Mouse (Mus musculus) neural tube, embryonic 13.5 days (tissue): ENCODE measurements around the gene Adora3. TPM values are rescaled to one million over a fixed set of nuclear protein-coding genes. Genes with fewer than 3 reads are reported as not detected.

Experiments used
- ATAC-seq: fragments of 200-750 bp; cut with Nextera tagmentation; 2 replicates; pipeline ENCODE4 v1.8.0; 2017; ENCODE audit warnings: low read depth, mild to moderate bottlenecking, moderate TSS enrichment, moderate library complexity
- H3K27ac ChIP-seq: fragments of 300-500 bp; sonication (generic); replicated peaks from 2 replicates; pipeline ENCODE4 v1.5.1; 2015; ENCODE audit warnings: moderate library complexity, mild to moderate bottlenecking, inconsistent platforms
- H3K27me3 ChIP-seq: fragments of 300-500 bp; sonication (generic); 2 replicates; pipeline ENCODE4 v1.6.1; 2015; ENCODE audit warnings: mild to moderate bottlenecking, inconsistent platforms
- H3K36me3 ChIP-seq: fragments of 300-500 bp; sonication (generic); 2 replicates; pipeline ENCODE4 v1.6.1; 2015; ENCODE audit warnings: mild to moderate bottlenecking, inconsistent platforms
- H3K4me1 ChIP-seq: fragments of 300-500 bp; sonication (generic); replicated peaks from 2 replicates; pipeline ENCODE4 v1.6.1; 2015; ENCODE audit warnings: inconsistent platforms
- H3K4me2 ChIP-seq: fragments of 300-500 bp; sonication (generic); 2 replicates; pipeline ENCODE4 v1.6.1; 2015; ENCODE audit warnings: inconsistent platforms, mild to moderate bottlenecking, moderate library complexity
- H3K4me3 ChIP-seq: fragments of 300-500 bp; sonication (generic); 2 replicates; pipeline ENCODE4 v1.5.1; 2015; ENCODE audit warnings: mild to moderate bottlenecking, inconsistent platforms
- H3K9ac ChIP-seq: fragments of 300-500 bp; sonication (generic); 2 replicates; pipeline ENCODE4 v1.6.1; 2015; ENCODE audit warnings: moderate library complexity, mild to moderate bottlenecking, inconsistent platforms
- H3K9me3 ChIP-seq: fragments of 300-500 bp; sonication (generic); 2 replicates; pipeline ENCODE4 v1.6.1; 2016; ENCODE audit warnings: inconsistent platforms
- WGBS: fragments of 180-500 bp; shearing (Covaris S2); methylation state at CpG from one replicate; pipeline ENCODE4 v1.1.7; 2015; 5-methylcytosine and 5-hydroxymethylcytosine counted together
- polyA plus RNA-seq: library from polyadenylated mRNA; unstranded; fragments of >200 nt; fragmentation: Nextera tagmentation; extraction: Ambion mirVana; gene quantifications from 2 replicates; pipeline ENCODE4 v1.2.1, GENCODE M21; 2015

Gene Adora3
- polyA plus RNA-seq, 1 experiment from 2014 or later = not detected

DNA sequence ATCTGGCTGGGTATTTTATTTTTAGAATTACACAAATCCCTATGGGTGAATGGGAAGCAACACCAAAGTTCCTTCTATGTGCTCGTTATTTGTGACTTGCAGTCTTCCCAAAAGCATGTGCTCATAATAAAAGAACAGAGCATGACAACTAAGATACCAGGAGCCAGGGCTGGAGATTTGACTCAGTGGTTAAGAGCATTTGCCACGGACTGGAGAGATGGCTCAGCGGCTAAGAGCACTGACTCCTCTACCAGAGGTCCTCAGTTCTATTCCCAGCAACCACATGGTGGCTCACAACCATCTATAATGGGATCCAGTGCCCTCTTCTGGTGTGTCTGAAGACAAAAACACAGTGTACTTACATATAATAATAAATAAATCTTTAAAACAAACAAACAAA, 26.2 kb downstream of the Adora3 start:
- Histone ChIP-seq H3K27me3 (no peaks in the 10 kb centered on the region), H3K4me2 (no peak overlapping the region), H3K27ac (no peak overlapping the region), H3K9ac (no peak overlapping the region), H3K36me3 (no peaks in the 10 kb centered on the region), H3K9me3 (no peaks in the 10 kb centered on the region), H3K4me1 (0 out of 2 replicates have a peak, but pooled peaks cover 7% of the 10 kb centered on the region), H3K4me3 (no peak overlapping the region)
- no peak for ATAC-seq
- WGBS = 85% methylated on average over 3 of the region's 3 CpGs

DNA sequence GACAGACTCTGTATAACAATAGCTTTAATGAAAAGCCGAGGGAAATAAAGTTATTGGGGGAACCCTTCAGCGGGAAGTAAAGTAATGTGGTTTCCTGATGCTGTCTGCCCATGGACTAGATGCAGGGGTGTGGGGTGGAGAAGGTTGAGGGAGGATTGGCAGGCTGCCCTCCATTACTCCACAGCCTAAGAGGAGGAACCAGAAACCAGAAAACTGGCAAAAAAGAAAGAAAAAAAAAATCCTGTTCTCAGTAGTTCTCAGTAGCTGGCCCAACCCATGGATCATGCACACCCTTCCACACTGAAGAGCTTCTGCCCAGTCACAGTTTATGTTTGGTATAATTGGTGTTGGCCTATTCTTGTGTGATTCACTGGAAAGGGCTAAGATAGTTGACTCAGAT, 27.7 kb downstream of the Adora3 start:
- H3K27me3 ChIP-seq = no peaks in the 10 kb centered on the region
- H3K27ac ChIP-seq = no peak overlapping the region
- H3K4me2 ChIP-seq = no peak overlapping the region
- H3K9ac ChIP-seq = no peak overlapping the region
- H3K36me3 ChIP-seq = no peaks in the 10 kb centered on the region
- ATAC-seq = no peak
- no peak overlapping the region for H3K4me3 ChIP-seq
- 0 out of 2 replicates have a peak, but pooled peaks cover 7% of the 10 kb centered on the region for H3K4me1 ChIP-seq
- WGBS = 79% methylated on average over 2 of the region's 2 CpGs
- H3K9me3 ChIP-seq = no peaks in the 10 kb centered on the region

DNA sequence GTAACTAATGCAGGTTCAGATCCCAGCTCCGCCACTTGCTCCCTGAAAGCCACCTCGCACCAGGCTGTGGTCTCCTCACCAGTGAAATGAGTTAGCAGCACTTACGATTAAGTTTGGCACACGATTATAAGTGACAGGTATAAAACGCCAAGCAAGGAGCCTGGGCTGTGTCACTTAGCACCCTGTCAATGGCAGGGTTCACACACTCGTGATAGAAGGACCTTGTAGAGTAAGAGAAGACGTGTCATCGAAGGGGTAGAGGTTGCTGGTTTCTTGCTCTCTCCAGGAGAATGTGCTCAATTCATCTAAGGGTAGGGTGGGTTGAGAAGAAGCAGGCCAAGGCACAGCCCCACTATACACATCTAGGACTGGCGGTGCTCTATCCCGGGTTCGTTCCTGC, 28.2 kb downstream of the Adora3 start:
- Histone ChIP-seq H3K36me3 (no peaks in the 10 kb centered on the region), H3K27ac (no peak overlapping the region), H3K27me3 (no peaks in the 10 kb centered on the region), H3K9ac (no peak overlapping the region), H3K9me3 (no peaks in the 10 kb centered on the region), H3K4me1 (0 out of 2 replicates have a peak, but pooled peaks cover 7% of the 10 kb centered on the region), H3K4me2 (no peak overlapping the region), H3K4me3 (no peak overlapping the region)
- 90% methylated on average over 11 of the region's 11 CpGs for WGBS
- ATAC-seq = peak; percentile 23; the same call in 1 of the 2 replicates

DNA sequence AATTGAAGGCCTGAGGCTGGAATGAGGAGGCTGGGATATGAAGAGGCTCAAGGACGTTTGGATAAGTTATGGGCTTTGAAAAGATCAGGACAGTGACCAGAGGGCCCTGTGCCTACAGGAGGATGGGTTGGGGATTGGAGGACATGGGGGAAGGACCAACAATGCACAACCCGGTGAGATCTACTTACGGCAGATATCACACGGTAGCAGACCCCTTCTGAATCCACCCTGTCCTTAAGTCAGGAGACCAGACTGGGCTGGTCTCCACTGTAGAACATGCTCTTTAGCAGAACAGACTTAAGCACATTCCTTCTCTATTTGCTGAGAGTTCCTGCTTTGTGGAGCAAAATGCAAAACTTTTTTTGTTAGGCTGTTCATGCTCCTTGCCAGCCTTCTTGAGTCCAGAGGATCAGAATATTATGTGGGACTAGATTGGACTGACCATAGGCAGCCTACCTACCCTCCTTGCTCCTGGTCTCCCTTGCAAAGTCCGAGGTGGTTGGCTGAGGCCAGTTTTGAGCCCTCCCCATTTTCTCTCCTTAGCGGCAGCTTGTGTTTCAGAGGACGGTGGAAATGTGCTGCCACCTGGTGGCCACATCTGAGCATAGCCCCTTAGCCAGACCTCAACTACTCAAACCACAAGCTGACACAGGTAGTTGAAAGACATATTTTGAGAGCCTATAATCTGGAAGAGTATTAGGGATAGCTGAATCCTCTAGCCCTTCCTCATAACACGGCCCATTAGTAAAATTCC, 28.9 kb downstream of the Adora3 start:
- Histone ChIP-seq H3K9me3 (no peaks in the 10 kb centered on the region), H3K27ac (no peak overlapping the region), H3K27me3 (no peaks in the 10 kb centered on the region), H3K4me2 (no peak overlapping the region), H3K36me3 (no peaks in the 10 kb centered on the region), H3K9ac (no peak overlapping the region), H3K4me3 (no peak overlapping the region), H3K4me1 (0 out of 2 replicates have a peak, but pooled peaks cover 2% of the 10 kb centered on the region)
- WGBS = 39% methylated on average over 8 of the region's 8 CpGs
- peak; percentile 61; the same call in 1 of the 2 replicates for ATAC-seq

DNA sequence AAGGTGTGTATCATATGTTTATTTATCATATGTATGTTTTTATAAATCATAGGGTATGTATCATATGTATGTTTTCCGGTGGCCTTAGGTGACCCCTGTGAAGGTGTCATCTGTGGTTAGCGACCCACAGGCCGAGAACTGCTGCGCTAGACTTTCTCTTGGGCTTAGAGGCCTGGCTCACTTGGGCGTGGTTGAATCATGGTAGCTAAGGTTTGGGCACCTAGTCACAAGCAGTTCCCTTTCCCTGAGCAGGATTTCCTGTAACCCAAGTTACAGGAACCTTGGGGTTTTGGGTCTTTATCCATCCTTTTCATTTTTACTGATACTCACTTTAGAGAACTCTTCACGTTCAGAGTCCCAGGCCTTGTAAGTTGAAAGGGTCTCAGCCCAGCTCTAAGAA, 29.6 kb downstream of the Adora3 start:
- H3K27ac ChIP-seq = no peak overlapping the region
- WGBS = 78% methylated on average over 6 of the region's 6 CpGs
- no peak for ATAC-seq
- H3K9ac ChIP-seq = no peak overlapping the region
- H3K9me3 ChIP-seq = no peaks in the 10 kb centered on the region
- no peak overlapping the region for H3K4me2 ChIP-seq
- no peaks in the 10 kb centered on the region for H3K4me1 ChIP-seq
- H3K4me3 ChIP-seq = no peak overlapping the region
- no peaks in the 10 kb centered on the region for H3K36me3 ChIP-seq
- H3K27me3 ChIP-seq = no peaks in the 10 kb centered on the region

DNA sequence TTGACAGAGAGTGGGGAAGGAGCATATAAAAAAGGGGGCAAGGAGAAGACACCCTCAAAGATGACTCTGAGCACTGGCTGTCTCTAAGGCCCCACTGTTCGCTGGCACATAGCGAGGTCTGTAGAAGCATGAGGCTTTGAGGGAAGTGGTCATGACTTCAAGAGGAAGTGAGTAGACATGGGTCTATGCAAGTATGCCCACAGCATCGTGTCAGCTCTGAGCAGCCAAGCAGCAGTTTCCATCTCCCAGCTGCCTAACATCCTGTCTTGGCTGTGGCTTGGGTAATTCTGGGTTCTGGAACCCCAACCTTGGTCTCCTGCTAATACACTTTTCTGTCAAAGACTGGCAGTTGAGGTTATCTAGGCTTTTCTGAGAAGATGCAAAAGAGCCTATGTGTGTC, 30.1 kb downstream of the Adora3 start:
- 84% methylated on average over 3 of the region's 3 CpGs for WGBS
- H3K27ac ChIP-seq = no peak overlapping the region
- H3K4me3 ChIP-seq = no peak overlapping the region
- no peaks in the 10 kb centered on the region for H3K27me3 ChIP-seq
- H3K36me3 ChIP-seq = no peaks in the 10 kb centered on the region
- no peak overlapping the region for H3K4me2 ChIP-seq
- H3K9ac ChIP-seq = no peak overlapping the region
- no peak for ATAC-seq
- H3K9me3 ChIP-seq = no peaks in the 10 kb centered on the region
- no peaks in the 10 kb centered on the region for H3K4me1 ChIP-seq

DNA sequence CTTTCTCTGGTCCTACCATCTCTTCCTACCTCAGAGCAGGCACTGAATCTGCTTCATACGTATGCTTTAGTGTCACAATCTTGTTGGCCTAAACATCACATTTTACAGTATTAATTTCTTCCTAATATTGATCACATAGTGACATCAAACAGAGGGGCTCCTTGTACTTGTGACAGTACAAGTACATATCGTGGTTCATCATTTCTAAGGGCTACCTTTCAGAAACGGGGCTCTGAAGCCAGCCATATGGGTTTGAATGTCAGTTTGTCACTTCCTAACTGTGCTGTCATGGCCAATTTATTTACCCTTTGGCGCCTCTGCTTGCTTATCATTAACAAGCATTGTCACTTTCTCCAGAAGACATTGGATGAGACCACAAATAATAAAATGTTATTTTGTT, 30.8 kb downstream of the Adora3 start:
- ATAC-seq = no peak
- H3K4me1 ChIP-seq = no peaks in the 10 kb centered on the region
- H3K27ac ChIP-seq = no peak overlapping the region
- H3K36me3 ChIP-seq = no peaks in the 10 kb centered on the region
- no peak overlapping the region for H3K4me2 ChIP-seq
- H3K9ac ChIP-seq = no peak overlapping the region
- no peaks in the 10 kb centered on the region for H3K27me3 ChIP-seq
- H3K9me3 ChIP-seq = no peaks in the 10 kb centered on the region
- 76% methylated on average over 4 of the region's 4 CpGs for WGBS
- no peak overlapping the region for H3K4me3 ChIP-seq

DNA sequence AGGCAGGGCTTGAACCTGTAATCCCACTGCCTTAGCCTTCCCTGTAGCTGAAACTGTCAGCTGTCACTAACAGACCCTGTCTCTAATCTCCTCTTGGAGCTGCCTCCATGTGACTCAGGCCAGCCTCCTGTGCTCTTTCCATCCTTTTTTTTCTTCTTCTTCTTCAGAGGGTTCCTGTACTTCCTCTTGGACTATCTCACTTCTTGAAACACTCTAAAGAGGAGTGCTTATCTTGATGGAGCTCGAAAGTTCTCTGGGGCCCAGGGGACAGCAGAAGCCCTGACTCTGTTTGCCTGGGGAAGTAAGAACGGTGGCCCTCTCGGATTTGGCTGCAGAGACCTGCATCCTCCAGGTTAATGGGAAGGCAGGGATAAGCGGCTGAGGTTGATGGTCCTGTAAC, 33.6 kb downstream of the Adora3 start:
- no peaks in the 10 kb centered on the region for H3K27me3 ChIP-seq
- WGBS = 79% methylated on average over 4 of the region's 4 CpGs
- H3K4me2 ChIP-seq = no peak overlapping the region
- ATAC-seq = no peak
- no peaks in the 10 kb centered on the region for H3K9me3 ChIP-seq
- H3K9ac ChIP-seq = no peak overlapping the region
- H3K36me3 ChIP-seq = no peaks in the 10 kb centered on the region
- H3K4me1 ChIP-seq = no peaks in the 10 kb centered on the region
- no peak overlapping the region for H3K4me3 ChIP-seq
- no peak overlapping the region for H3K27ac ChIP-seq

DNA sequence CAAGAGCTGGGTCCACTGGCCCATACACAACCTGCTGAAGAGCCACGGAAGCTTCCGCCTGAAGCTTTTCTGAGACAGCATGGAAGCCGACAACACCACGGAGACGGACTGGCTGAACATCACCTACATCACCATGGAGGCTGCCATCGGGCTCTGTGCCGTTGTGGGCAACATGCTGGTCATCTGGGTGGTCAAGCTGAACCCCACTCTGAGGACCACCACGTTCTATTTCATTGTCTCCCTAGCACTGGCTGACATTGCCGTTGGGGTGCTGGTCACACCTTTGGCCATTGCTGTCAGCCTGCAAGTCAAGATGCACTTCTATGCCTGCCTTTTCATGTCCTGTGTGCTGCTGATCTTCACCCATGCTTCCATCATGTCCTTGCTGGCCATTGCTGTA, 34.1 kb downstream of the Adora3 start:
- H3K4me1 ChIP-seq = no peaks in the 10 kb centered on the region
- H3K36me3 ChIP-seq = no peaks in the 10 kb centered on the region
- H3K9me3 ChIP-seq = no peaks in the 10 kb centered on the region
- ATAC-seq = no peak
- no peaks in the 10 kb centered on the region for H3K27me3 ChIP-seq
- no peak overlapping the region for H3K4me3 ChIP-seq
- WGBS = 94% methylated on average over 9 of the region's 9 CpGs
- H3K9ac ChIP-seq = no peak overlapping the region
- H3K27ac ChIP-seq = no peak overlapping the region
- no peak overlapping the region for H3K4me2 ChIP-seq

DNA sequence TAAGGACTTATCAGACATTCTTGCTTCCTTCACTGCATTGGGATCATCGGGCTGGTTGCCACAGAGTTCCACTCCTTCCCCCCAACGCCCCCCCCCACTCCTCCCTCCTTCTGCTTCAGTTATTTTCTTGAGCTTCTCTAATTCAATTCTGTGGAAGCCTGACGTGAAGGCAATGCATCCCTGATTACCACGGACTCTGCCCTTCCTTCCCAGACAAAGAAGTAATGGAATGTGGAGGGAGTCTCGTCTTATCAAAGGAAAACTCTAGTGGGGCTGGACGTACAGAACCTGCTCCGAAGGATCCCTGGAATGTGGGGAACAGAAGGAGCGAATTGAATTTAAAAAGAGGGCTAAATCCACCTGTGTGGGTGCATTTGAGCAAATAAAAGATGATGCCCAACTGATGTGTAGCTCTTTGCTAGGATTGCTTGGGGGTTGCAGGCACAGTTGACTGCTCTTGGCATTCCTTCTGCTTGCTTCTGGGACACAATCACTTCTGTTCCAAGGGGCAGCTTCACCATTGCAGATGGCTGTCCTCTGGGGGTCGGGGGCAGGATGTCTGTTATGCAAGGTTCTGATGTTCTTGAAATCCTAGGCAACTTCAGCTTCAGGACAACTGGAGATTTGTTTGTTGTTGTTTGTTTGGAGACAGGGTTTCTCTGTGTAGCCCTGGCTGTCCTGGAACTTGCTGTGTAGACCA, 37.4 kb downstream of the Adora3 start:
- Histone ChIP-seq H3K4me3 (no peak overlapping the region), H3K9ac (no peak overlapping the region), H3K4me1 (no peaks in the 10 kb centered on the region), H3K9me3 (no peaks in the 10 kb centered on the region), H3K36me3 (no peaks in the 10 kb centered on the region), H3K4me2 (no peak overlapping the region), H3K27me3 (no peaks in the 10 kb centered on the region), H3K27ac (no peak overlapping the region)
- ATAC-seq = no peak
- 54% methylated on average over 9 of the region's 9 CpGs for whole genome bisulfite sequencing

DNA sequence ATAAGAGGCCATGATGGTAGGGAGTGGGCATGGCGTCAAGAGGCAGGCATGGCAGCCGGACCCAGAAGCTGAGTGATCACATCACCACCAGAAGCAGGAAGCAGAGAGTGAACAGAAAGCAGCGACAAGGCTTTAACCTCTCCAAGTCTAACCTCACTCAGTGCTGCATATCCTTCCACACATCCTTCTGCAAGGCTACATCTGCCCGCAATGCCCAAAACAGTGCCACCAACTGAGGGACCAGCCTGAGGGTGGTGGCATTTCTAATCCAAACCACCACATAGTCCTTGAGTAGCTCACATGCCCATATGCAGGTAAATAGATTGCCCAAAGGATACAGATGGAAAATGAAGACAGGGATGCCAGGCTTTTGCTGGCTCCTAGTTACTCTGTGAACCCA, 38.3 kb downstream of the Adora3 start:
- Histone ChIP-seq H3K9me3 (no peaks in the 10 kb centered on the region), H3K27ac (no peak overlapping the region), H3K9ac (no peak overlapping the region), H3K36me3 (no peaks in the 10 kb centered on the region), H3K27me3 (no peaks in the 10 kb centered on the region), H3K4me2 (no peak overlapping the region), H3K4me3 (no peak overlapping the region), H3K4me1 (no peaks in the 10 kb centered on the region)
- no peak for ATAC-seq
- 95% methylated on average over 4 of the region's 4 CpGs for WGBS

DNA sequence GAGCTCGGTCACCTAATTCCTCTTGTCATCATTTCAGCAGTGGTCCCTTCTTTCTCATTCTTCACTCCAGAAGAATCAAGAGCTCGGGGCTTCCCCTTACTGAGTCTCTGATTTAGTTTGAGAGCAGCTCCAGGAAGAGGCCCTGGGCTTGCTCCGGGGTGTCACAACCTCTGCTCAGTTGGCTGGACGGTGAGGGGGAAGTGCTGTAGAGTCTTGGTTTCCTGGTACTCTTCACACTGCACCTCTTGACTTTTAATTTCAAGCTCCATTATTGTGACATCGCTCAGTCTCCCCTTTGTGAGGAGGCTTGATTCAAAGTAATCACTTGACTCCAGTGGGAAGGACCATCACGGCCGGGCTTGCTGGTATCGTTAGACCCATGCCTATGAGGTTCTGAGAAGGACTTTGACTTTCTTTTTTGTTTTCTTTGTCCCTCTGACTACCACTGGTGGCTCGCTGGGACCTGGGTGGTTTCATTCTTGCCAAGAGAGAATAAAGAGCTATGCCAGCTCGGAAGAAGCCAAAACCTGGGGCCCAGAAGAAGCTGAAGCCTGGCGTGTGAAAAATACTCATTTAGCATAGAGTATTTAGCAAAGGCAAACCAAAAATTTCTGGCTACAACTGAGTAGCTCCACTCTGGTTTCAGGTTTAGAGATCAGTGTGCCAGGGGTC, 40.0 kb downstream of the Adora3 start:
- H3K4me1 ChIP-seq = no peaks in the 10 kb centered on the region
- H3K9ac ChIP-seq = no peak overlapping the region
- H3K27ac ChIP-seq = no peak overlapping the region
- no peak overlapping the region for H3K4me3 ChIP-seq
- no peaks in the 10 kb centered on the region for H3K9me3 ChIP-seq
- H3K27me3 ChIP-seq = no peaks in the 10 kb centered on the region
- H3K36me3 ChIP-seq = no peaks in the 10 kb centered on the region
- no peak for ATAC-seq
- H3K4me2 ChIP-seq = no peak overlapping the region
- 86% methylated on average over 11 of the region's 11 CpGs for WGBS
